Mouse (Mus musculus) ES-E14 (cell line): ENCODE measurements around the gene Hsf2bp.

ENCODE experiments used
- MAFK ChIP-seq: IDR thresholded peaks from 2 replicates; pipeline ENCODE4 v1.6.1; 2014; ENCODE audit warnings: mild to moderate bottlenecking, low read depth, low read length, inconsistent platforms; ENCODE audit not compliant: insufficient read depth
- ZC3H11A ChIP-seq: IDR thresholded peaks from 2 replicates; pipeline ENCODE4 v1.6.1; 2012; ENCODE audit warnings: low read depth, mild to moderate bottlenecking, inconsistent platforms, low read length, borderline replicate concordance
- ZNF384 ChIP-seq: IDR thresholded peaks from 2 replicates; pipeline ENCODE4 v1.6.1; 2012; ENCODE audit warnings: low read depth, low read length, inconsistent platforms

- TF ChIP-seq MAFK (no peak), ZC3H11A (no peak), ZNF384 (no peak)
Measured at GRCm38 (mm10) chr17:32016481-32016880, 19.7 kb downstream of the Hsf2bp start.
